Comparison of ENCODE assay signal across 12 mouse cellular contexts in the genomic region with DNA sequence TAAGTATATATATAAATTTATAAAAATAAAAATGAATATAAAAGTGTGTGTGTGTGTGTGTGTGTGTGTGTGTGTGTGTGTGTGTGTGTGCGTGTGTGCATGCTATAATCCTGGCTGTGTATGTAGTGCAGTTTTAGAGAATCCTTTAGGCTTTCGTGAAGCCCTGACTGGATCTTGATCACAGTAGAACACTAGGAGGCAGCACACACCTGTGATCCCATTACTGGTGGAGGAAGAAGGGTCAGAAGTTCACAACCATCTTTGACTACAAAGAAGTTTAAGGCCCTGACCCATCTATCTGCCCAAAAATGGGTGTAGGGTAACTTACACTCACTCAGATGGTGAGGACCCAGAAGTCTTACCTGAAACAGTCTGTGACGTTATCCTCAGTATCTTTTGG. TPM values are rescaled to one million over a fixed set of nuclear protein-coding genes. Genes with fewer than 3 reads are reported as not detected.
DNase-seq lines count a peak whose midpoint lies in the region; ATAC-seq and TF ChIP-seq lines count a peak whose summit lies in the region.
"Had no signal": no experiment of that assay in that cellular context is flagged by ENCODE, and none has a peak within 500 bp of the region (broad histone marks: within the 10 kb centered on the region; RNA-seq: fewer than 3 reads in every experiment).

No protein-coding gene starts in this region.

- no peak for TF ChIP-seq POLR2A in lung, adult 2 months (IDR thresholded peaks at IDR 0.05; ENCODE audit: borderline replicate concordance, extremely low read depth, low read depth, low read length)

- no peak overlapping the region for H3K4me2 ChIP-seq in embryonic facial prominence, embryonic 11.5 days (ENCODE audit: low read depth, low read length)
- no peak overlapping the region for H3K4me2 ChIP-seq in liver, embryonic 14.5 days (ENCODE audit: low read depth)
- H3K4me2 ChIP-seq in midbrain, embryonic 11.5 days: no peak overlapping the region
- H3K4me2 ChIP-seq: hindbrain, embryonic 14.5 days; limb, embryonic 12.5 days had no signal

- no peak for ATAC-seq in embryonic facial prominence, embryonic 11.5 days (replicated peaks; ENCODE audit: insufficient number of reproducible peaks, low FRiP score, low TSS enrichment, low read depth)
- no peak for ATAC-seq in liver, embryonic 14.5 days (ENCODE audit: insufficient read depth)
- ATAC-seq in midbrain, embryonic 11.5 days (ENCODE audit: low FRiP score): no peak

- H3K9ac ChIP-seq in embryonic facial prominence, embryonic 11.5 days (replicated peaks; ENCODE audit: low read length): no peak overlapping the region
- no peak overlapping the region for H3K9ac ChIP-seq in liver, embryonic 14.5 days (replicated peaks)
- no peak overlapping the region for H3K9ac ChIP-seq in midbrain, embryonic 11.5 days (ENCODE audit: low read length)
- H3K9ac ChIP-seq: hindbrain, embryonic 14.5 days; limb, embryonic 12.5 days had no signal

- no peak overlapping the region for H3K27ac ChIP-seq in embryonic facial prominence, embryonic 11.5 days (replicated peaks; ENCODE audit: low read depth, low read length)
- no peak overlapping the region for H3K27ac ChIP-seq in embryonic facial prominence, embryonic 10.5 days (replicated peaks)
- H3K27ac ChIP-seq in liver, embryonic 14.5 days: no peak overlapping the region
- H3K27ac ChIP-seq in midbrain, embryonic 11.5 days (ENCODE audit: low read depth, low read length): no peak overlapping the region
- H3K27ac ChIP-seq: hindbrain, embryonic 14.5 days; limb, embryonic 12.5 days had no signal

- H3K4me1 ChIP-seq in embryonic facial prominence, embryonic 11.5 days (ENCODE audit: control insufficient read depth, insufficient read depth, low read length): no peaks in the 10 kb centered on the region
- H3K4me1 ChIP-seq in embryonic facial prominence, embryonic 10.5 days: no peaks in the 10 kb centered on the region
- no peaks in the 10 kb centered on the region for H3K4me1 ChIP-seq in lung, adult 2 months (ENCODE audit: control insufficient read depth, insufficient read depth, low read length)
- no peaks in the 10 kb centered on the region for H3K4me1 ChIP-seq in liver, embryonic 14.5 days (replicated peaks; ENCODE audit: control insufficient read depth in 2 of 2, insufficient read depth in 2 of 2, low read length in 1 of 2)
- no peaks in the 10 kb centered on the region for H3K4me1 ChIP-seq in midbrain, embryonic 11.5 days (ENCODE audit: control insufficient read depth, insufficient read depth, low read length)
- H3K4me1 ChIP-seq: limb, embryonic 12.5 days had no signal

- DNase-seq in embryonic facial prominence, embryonic 11.5 days (ENCODE audit: low spot score): peak; percentile 4
- no peak for DNase-seq in embryonic facial prominence, embryonic 10.5 days (ENCODE audit: low spot score)
- DNase-seq in lung, adult 2 months: no peak
- no peak for DNase-seq in lung, postnatal 14 days
- DNase-seq in R1 (ENCODE audit: low read depth, low spot score): peak; percentile 66
- no peak for DNase-seq in liver, embryonic 14.5 days (ENCODE audit: low read depth in 3 of 3, low spot score in 3 of 3)
- DNase-seq in midbrain, embryonic 11.5 days (ENCODE audit: low spot score, missing footprints): no peak
- DNase-seq in right cerebral cortex, postnatal 36 days (ENCODE audit: low spot score in 2 of 2): no peak
- DNase-seq: midbrain, embryonic 14.5 days had no signal

- H3K4me3 ChIP-seq in embryonic facial prominence, embryonic 11.5 days (ENCODE audit: low read depth, low read length): no peak overlapping the region
- no peak overlapping the region for H3K4me3 ChIP-seq in embryonic facial prominence, embryonic 10.5 days
- H3K4me3 ChIP-seq in lung, adult 2 months (replicated peaks; ENCODE audit: extremely low read depth, low read depth, low read length): no peak overlapping the region
- no peak overlapping the region for H3K4me3 ChIP-seq in liver, embryonic 14.5 days (ENCODE audit: insufficient read depth in 1 of 2, low read depth in 2 of 2, low read length in 2 of 2)
- H3K4me3 ChIP-seq in midbrain, embryonic 11.5 days (ENCODE audit: low read depth, low read length): no peak overlapping the region
- H3K4me3 ChIP-seq: limb, embryonic 12.5 days had no signal

- TF ChIP-seq EP300 in liver, embryonic 14.5 days (IDR thresholded peaks at IDR 0.05; ENCODE audit: low read depth): no peak

- no peaks in the 10 kb centered on the region for H3K27me3 ChIP-seq in embryonic facial prominence, embryonic 11.5 days (ENCODE audit: control insufficient read depth, insufficient read depth, low read length)
- H3K27me3 ChIP-seq in embryonic facial prominence, embryonic 10.5 days (replicated peaks; ENCODE audit: low read depth, poor library complexity, severe bottlenecking): no peaks in the 10 kb centered on the region
- no peaks in the 10 kb centered on the region for H3K27me3 ChIP-seq in liver, embryonic 14.5 days (ENCODE audit: control insufficient read depth, insufficient read depth, low read length)
- H3K27me3 ChIP-seq in midbrain, embryonic 11.5 days (ENCODE audit: control insufficient read depth, insufficient read depth, low read length): no peaks in the 10 kb centered on the region
- H3K27me3 ChIP-seq: limb, embryonic 12.5 days had no signal

- H3K9me3 ChIP-seq in embryonic facial prominence, embryonic 11.5 days (replicated peaks; ENCODE audit: control insufficient read depth, low read length): no peaks in the 10 kb centered on the region
- H3K9me3 ChIP-seq in embryonic facial prominence, embryonic 10.5 days: no peaks in the 10 kb centered on the region
- H3K9me3 ChIP-seq in liver, embryonic 14.5 days (ENCODE audit: control insufficient read depth, low read length): no peaks in the 10 kb centered on the region
- no peaks in the 10 kb centered on the region for H3K9me3 ChIP-seq in midbrain, embryonic 11.5 days (ENCODE audit: control insufficient read depth, low read length)
- H3K9me3 ChIP-seq: limb, embryonic 12.5 days had no signal

- WGBS in embryonic facial prominence, embryonic 11.5 days: 72% methylated on average over 3 of the region's 3 CpGs
- WGBS in embryonic facial prominence, embryonic 10.5 days: 77% methylated on average over 3 of the region's 3 CpGs
- 77% methylated on average over 3 of the region's 3 CpGs for WGBS in lung, adult 2 months
- WGBS in liver, embryonic 14.5 days (ENCODE audit: insufficient replicate concordance): 60% methylated on average over 3 of the region's 3 CpGs
- WGBS in midbrain, embryonic 11.5 days: 82% methylated on average over 3 of the region's 3 CpGs

- 0 out of 2 replicates have a peak, but pooled peaks have one; percentile 9 for TF ChIP-seq CTCF in lung, adult 2 months (IDR thresholded peaks at IDR 0.05; ENCODE audit: insufficient read depth, low read length)
- peak; percentile 36; the same call in 1 of the 2 replicates for TF ChIP-seq CTCF in liver, embryonic 14.5 days (IDR thresholded peaks at IDR 0.05; ENCODE audit: low read depth)

- no peaks in the 10 kb centered on the region for H3K36me3 ChIP-seq in embryonic facial prominence, embryonic 11.5 days (replicated peaks; ENCODE audit: control insufficient read depth, insufficient read depth, low read depth, low read length)
- no peaks in the 10 kb centered on the region for H3K36me3 ChIP-seq in embryonic facial prominence, embryonic 10.5 days (replicated peaks)
- H3K36me3 ChIP-seq in liver, embryonic 14.5 days (replicated peaks; ENCODE audit: control insufficient read depth, insufficient read depth, low read depth): no peaks in the 10 kb centered on the region
- no peaks in the 10 kb centered on the region for H3K36me3 ChIP-seq in midbrain, embryonic 11.5 days (ENCODE audit: control insufficient read depth, insufficient read depth, low read length)
- H3K36me3 ChIP-seq: limb, embryonic 12.5 days had no signal

RNA-seq across cellular contexts. Expression of a gene that starts 1.3 kb away (rescaled TPM):
- polyA plus RNA-seq in embryonic facial prominence, embryonic 11.5 days (2014; fragmentation: Nextera tagmentation; extraction: Ambion mirVana): not detected in 2 replicates
- not detected in 2 replicates for polyA plus RNA-seq in embryonic facial prominence, embryonic 10.5 days (2016; fragmentation: Nextera tagmentation; extraction: Ambion mirVana)
- polyA plus RNA-seq in lung, adult 2 months (2012; rRNA removed): not detected in 2 replicates
- polyA plus RNA-seq in liver, embryonic 14.5 days (2012; rRNA removed): not detected in 2 replicates
- polyA plus RNA-seq in liver, embryonic 14.5 days (2014; fragmentation: Nextera tagmentation; extraction: Ambion mirVana): not detected in 2 replicates
- not detected in 2 replicates for polyA plus RNA-seq in midbrain, embryonic 11.5 days (2014; fragmentation: Nextera tagmentation; extraction: Ambion mirVana)
- polyA plus RNA-seq: hindbrain, embryonic 14.5 days; limb, embryonic 12.5 days; midbrain, embryonic 14.5 days; stomach, embryonic 16.5 days had no signal

RNA-seq across cellular contexts. Expression of a gene that starts 48.6 kb away (rescaled TPM):
- not detected in 2 replicates for polyA plus RNA-seq in embryonic facial prominence, embryonic 11.5 days (2014; fragmentation: Nextera tagmentation; extraction: Ambion mirVana)
- polyA plus RNA-seq in embryonic facial prominence, embryonic 10.5 days (2016; fragmentation: Nextera tagmentation; extraction: Ambion mirVana): not detected in 2 replicates
- 0.11 TPM in 1 of 2 replicates, not detected in the other for polyA plus RNA-seq in lung, adult 2 months (2012; rRNA removed)
- polyA plus RNA-seq in liver, embryonic 14.5 days (2012; rRNA removed): 0.02 TPM in 1 of 2 replicates, not detected in the other
- not detected in 2 replicates for polyA plus RNA-seq in liver, embryonic 14.5 days (2014; fragmentation: Nextera tagmentation; extraction: Ambion mirVana)
- polyA plus RNA-seq in midbrain, embryonic 11.5 days (2014; fragmentation: Nextera tagmentation; extraction: Ambion mirVana): not detected in 2 replicates
- polyA plus RNA-seq: hindbrain, embryonic 14.5 days; midbrain, embryonic 14.5 days; stomach, embryonic 16.5 days had no signal

Comparison
In these comparisons a context has a peak if more than half of its experiments do, and no peak if none do; other contexts are left out.
1. DNase-seq: peak in embryonic facial prominence, embryonic 11.5 days (single experiment) and R1 (single experiment); none in embryonic facial prominence, embryonic 10.5 days (single experiment), lung, adult 2 months (single experiment), lung, postnatal 14 days (single experiment), liver, embryonic 14.5 days (0 of 3), midbrain, embryonic 11.5 days (single experiment) and right cerebral cortex, postnatal 36 days (0 of 2).